Mouse (Mus musculus) heart, adult 11 months (tissue): Measurements from ENCODE around the gene Nectin4.

Experiments
- DNase-seq: peaks from one replicate; pipeline ENCODE4 v3.0.0; 2022

The Nectin4 gene

DNA sequence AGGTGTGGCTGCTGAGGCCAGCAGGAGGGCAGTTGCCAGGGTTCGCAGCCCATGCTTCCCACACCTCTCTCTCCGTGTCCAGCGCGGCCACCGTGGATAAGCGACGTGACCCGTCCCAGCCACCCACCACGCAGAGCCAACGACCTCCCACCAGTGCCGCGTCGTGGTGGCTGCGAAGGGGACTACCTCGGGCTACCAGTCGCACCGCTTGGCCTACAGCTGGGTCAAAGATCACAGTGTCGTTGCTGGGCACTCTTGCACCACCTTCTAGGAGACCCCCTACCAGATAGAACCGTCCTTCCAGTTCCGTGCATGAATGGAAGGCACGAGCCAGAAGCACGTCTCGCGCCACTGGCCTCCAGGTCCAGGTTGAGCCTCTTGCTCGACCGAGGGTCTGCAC is 9.6 kb upstream of the Nectin4 start:
- DNase-seq, result no peak

DNA sequence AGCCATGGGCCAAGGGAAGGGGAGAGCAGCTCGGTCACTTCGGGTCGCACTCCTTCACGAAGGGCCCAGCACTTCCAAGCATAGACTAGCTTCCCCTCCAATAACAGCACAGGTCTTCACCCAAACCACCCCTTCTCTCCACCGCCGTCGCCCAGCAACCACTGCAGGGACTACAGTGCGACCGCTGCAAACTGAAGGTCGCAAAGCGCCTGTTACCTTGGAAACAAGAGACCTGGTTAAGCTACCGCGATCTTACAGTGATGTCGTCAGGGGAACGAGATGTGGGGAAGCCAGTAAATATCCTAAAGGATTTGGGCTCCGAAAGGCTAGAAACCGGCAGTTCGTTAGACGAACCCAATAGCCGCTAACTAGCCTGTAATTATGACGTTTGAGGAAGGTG is 9.2 kb upstream of the Nectin4 start, which contains the start of gene Klhdc9:
Gene Klhdc9, minus strand, starts transcription at position 143 of the 400 bp plus-strand sequence.
- peak; percentile 99 for DNase-seq

DNA sequence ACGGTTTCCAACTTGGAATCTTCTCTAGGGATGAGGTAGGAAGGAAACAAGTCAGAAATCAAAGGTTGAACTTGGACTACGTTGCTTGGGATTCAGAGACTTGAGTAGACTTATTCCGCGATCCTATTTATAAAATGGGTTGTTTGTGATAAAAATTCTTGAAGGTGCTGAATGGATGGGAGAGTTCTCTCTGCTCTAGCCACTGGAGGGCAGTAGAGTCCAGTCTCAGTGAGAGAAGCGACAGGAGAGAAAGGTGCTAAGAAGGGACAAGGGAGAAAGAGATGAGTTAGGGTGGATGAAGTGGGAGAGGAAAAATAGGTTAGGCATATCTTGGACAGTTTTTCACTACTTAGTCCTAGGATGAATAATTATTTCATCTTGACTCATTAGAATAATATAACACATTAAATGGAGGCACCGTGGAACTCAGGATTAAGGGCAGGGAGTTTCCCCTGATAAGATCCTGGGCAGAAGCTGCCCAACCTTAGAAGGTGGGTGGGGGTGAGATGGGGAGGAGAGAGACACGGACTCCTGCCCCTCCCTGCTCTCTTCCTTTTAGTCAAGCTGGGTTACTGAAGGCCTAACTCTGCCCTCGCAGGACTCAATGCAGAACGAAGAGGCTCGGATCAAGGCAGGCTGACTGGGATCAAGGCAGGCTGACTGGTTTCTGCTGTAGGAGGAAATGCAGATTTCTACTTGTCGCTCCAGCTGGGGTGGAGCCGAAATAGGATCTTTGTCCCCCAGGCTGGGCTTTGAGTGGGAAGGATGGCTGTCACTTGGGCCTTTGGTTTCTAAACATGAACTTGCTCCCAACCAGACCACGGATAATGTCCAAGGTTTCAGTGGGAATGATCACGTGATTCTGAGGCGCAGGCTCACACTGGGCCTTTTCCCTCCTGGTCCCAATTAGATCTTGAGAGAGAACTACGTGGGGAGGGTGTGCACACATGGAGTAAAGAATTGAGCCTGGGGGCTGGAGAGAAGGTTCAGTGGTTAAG is 8.5 kb upstream of the Nectin4 start:
- peak; percentile 93 for DNase-seq

DNA sequence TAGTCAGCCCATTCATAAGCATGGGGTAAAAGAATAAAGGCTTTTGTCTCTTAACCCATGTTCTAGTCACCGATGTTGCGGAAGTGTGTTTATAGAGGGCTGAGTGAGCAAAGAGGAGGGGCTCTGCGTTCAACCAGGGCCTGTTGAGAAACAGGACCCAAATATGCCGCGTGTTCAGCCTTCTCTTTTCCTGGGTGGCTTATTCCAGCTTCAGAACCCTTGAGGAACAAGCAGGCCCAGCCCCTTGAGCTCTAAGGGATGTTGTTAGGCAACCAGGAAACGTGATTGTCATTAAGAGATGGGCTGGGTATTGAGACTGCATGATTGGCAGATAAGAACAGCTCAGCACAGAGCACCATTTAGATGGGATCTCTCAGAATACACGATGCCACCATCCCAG is 4.0 kb upstream of the Nectin4 start:
- peak; percentile 94 for DNase-seq

DNA sequence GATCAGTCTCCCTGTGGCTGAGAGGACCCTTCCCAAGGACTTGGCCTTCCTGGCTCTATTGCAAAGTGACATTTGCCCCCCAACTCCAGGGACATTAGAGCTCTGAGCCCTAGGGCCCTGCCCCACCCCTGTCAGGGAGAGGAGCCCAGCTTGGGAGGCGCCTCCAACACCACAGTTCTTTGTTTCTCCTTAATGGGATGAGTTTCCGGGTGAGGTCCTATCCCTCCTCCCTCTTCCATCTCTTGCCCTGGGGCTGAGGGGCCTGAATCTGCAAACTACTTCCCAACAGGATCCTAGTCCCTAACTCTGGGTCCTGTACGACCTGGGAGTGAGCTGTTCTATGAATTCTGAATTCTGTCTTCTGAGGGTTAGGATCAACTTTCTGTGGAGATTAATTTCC is 3.0 kb downstream of the Nectin4 start:
- DNase-seq, result no peak

DNA sequence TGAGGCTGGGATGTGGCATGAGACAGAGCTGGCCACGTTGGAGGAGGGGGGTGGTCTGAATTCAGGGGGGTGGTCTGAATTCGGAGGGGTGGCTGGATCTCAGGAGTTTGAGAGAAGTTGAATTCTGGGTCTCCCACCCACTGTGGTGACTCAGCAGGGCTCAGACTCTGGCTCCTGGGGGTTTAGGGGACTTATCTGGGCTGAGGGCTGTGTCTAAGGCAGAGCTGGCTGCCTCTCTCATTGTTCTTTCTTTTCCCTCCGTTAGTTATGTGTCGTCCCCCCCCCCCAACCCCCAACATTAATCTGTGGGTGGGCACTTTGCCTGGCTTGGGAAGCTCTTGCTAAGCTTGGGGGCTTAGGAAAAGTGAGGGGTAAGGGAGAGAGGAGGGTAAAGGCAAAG is 4.0 kb downstream of the Nectin4 start:
- DNase-seq, result no peak

DNA sequence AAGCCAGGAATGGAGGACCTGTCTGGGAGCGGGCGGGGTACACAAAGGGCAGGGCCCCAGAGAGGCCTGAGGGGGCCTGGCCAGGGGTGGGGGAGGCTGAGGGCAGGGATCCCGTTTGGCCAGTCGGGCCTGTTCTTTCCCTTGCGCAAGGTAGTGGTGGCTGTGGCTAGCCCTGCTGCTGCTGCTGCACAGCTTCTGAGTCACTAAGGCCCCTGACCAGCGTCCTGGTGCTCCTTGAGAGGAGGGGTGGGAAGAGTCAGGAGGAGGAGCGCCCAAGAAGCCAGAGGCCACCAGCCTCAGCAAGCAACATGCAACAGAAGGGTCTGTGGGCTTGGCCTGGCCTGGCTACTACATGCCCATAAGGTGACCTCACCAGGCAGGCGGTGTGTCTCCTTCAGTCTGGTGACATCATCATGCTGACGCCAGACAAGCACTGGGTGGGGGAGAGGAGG is 5.8 kb downstream of the Nectin4 start:
- DNase-seq, result no peak

DNA sequence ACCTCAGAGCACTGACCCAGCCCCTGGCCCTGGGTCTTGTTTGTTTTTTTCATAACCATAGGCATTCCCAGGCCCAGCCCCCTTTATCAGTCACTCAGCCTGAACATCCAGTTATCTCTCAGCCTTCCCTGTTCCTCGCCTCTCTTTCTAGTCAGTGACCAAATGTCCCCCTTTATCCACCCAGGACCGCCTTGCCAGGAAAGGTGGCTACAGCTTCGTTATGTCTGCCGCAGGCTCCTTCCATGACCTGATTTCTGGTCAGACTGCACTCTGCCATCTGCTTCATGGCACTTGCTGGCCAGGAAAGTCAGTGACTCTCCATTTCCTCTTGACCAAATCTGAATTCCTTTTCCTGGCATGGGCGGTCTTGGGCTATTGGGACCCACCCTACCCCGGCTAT is 8.4 kb downstream of the Nectin4 start:
- DNase-seq, result no peak

DNA sequence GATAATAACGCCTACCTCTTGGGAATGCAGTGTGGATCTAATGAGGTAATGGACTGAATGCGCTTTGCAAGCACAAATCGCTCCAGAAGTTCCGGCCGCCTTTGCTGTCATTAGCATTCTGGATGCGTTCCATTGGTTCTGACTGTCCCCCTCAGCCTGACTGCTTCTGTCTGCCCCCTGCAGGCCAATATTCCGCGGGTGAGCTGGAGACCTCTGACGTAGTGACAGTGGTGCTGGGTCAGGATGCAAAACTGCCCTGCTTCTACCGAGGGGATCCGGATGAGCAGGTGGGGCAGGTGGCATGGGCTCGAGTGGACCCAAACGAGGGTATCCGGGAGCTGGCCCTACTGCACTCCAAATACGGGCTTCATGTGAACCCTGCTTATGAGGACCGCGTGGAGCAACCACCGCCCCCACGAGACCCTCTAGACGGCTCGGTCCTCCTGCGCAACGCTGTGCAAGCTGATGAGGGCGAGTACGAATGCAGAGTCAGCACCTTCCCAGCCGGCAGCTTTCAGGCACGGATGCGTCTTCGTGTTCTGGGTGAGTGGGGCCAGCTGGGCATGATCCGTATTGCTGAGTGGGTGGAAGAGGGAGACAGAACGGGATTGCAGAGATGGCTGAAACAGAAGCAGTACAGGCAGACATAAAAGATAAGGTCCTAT is 10.2 kb downstream of the Nectin4 start:
- DNase-seq, result peak; percentile 98

DNA sequence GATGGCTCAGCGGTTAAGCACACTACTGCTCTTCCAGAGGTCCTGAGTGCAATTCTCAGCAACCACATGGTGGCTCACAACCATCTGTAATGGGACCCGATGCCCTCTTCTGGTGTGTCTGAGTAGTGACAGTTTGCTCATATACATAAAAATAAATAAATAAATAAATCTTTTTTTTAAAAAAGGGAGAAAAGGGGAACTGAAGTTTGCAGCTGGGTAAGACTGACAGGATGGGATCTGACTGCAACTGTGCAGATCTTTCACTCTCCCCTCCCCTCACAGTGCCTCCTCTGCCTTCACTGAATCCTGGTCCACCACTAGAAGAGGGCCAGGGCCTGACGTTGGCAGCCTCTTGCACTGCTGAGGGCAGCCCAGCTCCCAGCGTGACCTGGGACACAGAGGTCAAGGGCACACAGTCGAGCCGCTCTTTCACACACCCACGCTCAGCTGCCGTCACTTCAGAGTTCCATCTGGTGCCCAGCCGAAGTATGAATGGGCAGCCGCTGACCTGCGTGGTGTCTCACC is 12.3 kb downstream of the Nectin4 start:
- peak; percentile 91 for DNase-seq

DNA sequence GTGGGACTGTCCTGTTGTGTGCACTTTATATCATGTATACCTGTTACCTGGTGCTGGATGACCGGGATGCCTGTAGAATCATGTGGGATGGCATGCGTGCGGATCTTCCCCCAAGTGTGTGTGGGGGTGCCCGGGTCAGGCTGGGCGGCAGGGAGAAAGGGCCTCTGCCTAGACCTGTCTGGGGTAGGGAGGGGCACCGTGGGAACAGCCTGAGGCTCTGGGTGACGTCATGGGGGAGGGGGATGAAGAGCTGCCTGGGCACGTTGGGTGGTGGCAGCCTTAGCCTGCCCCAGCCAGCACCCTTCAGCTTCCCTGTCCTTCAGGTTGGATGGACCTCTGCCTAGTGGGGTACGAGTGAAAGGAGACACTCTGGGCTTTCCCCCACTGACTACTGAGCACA is 14.5 kb downstream of the Nectin4 start:
- no peak for DNase-seq

DNA sequence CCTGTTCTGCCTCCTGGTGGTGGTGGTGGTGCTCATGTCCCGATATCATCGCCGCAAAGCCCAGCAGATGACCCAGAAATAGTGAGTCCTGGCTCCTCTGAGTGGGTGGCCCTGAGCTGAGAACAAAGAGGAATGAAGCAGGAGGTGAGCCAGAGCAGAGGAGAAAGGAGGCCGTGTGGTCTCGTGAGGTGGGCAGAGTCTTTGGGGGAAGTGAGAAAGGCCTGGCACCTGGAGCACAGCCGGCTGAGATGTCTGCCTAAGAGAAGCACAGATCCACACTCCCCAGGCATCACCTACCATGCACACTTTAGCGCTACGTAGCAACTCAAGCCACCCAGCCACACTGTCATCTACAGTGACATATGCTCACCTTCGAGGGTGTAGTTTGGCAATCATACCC is 15.3 kb downstream of the Nectin4 start:
- DNase-seq, result no peak

DNA sequence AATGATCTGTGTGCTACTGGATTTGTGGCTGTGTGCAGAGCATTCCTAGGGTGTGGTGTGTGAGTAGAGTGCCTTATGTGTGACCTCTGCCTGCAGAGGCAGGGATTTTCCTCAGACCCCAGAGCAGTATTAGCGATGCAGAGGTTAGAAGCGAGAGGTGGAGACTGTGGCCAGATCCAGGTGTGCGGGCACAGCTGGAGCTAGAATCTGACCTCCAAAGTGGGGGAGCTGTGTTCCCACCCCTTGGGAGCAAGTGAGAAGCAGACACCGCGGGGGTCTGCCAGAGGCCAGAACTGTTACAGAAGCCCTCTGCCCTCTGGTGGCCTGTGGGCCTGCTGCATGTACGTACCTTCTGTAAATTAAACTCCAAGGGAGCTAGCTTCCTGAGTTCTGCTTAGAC is 17.2 kb downstream of the Nectin4 start:
- no peak for DNase-seq

DNA sequence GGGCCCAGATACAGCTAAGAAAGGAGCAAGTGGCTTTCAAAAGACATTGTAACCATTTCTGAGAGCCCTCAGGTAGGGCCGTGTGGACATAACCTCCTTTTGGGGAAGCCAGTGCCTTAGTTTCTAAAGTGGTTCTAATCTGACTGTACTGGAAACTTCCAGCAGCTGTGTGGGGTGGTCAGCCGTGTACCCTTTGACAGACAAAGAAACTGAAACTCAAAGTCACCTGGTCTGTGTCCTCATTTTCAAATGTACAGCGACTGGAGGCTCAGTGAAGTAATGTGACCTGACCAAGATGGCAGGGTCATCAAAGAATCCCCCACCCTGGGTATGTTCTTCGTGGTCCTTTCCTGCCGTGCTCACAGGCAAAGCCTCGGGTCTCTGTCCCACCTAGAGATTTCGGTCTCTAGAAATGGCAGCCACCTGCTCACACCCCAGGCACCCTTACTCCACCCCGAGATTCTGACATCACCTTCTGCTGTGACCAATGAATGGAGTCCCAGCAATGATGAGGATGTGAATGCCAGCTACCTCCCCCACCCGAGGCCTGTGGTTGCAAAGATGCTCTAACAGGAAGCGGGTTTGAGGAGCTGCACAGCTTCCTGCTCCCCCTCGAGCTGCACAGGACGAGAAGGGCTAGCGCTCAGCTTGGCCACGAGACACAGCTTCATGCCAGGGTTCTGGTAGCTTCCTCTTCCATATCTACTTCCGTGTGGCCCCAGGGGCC is 18.6 kb downstream of the Nectin4 start, which contains the start of gene Arhgap30:
Gene Arhgap30, plus strand, starts transcription at position 579 of the 727 bp plus-strand sequence.
- DNase-seq, result peak; percentile 99

DNA sequence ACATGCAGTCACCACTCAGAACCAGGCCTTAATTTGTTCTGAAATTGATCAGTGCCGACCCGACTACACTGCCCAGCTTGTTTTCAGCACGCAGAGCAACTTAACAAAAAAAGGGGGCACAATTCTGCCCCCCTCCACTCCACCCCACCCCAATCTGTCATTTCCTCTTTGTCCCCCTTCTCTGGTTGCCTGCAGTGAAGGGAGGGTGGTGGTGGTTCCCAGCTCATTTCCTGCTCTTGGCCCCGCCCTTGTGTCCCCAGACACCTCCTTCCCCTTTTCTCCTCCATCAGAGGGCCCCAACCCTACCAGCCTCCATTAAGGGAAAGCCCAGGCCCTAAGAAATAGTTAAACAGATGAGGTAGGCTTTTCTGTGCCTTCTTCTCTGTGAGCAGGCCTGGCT is 20.2 kb downstream of the Nectin4 start:
- peak; percentile 98 for DNase-seq

DNA sequence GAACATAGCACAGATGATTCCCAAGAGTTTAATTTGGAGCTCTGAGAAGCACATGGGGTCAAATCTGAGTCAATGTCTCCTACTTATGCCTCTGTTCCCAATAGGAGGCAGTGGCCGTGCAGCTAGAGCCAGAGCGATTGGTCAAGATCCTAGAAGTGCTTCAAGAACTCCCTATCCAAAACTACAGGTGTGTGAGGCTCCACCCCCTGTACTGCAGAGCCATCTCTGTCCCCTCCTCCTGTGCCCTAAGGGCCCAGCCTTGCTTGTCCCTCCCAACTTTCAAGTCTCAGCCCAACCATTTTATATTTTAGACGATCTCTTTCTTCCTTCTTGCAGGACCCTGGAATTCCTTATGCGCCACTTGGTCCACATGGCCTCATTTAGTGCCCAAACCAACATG is 31.9 kb downstream of the Nectin4 start:
- DNase-seq, result no peak

DNA sequence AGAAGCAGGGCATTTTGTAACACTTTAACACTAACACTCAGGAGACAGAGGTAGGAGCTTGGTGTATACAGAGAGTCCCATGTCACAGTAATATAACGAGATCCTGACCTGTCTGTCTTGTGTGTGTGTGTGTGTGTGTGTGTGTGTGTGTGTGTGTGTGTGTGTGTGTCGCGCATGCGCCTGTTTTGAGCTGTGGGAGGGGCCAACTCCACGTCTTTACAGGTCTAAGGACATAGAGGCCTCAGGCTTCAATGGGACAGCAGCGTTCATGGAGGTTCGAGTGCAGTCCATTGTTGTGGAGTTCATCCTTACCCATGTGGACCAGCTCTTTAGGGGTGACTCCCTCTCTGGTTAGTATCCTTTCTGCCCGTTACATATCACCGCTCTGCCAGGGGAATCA is 33.1 kb downstream of the Nectin4 start:
- no peak for DNase-seq

DNA sequence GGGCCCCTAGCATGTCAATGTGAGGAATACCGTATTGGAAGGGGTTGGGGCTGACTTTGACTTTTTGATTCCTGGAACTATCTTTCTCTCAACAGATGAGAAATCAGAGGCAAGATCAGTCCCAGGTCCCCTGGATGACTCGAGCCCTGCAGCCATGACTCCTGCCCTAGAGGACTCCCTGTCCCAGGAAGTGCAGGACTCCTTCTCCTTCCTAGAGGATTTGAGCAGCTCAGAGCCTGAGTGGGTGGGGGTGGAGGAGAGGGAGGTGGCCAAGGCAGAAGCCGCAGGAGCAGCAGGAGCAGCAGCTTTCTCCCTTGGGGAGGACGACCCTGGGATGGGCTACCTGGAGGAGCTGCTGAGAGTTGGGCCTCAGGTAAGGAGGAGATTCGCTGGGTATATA is 37.4 kb downstream of the Nectin4 start:
- peak; percentile 91 for DNase-seq

DNA sequence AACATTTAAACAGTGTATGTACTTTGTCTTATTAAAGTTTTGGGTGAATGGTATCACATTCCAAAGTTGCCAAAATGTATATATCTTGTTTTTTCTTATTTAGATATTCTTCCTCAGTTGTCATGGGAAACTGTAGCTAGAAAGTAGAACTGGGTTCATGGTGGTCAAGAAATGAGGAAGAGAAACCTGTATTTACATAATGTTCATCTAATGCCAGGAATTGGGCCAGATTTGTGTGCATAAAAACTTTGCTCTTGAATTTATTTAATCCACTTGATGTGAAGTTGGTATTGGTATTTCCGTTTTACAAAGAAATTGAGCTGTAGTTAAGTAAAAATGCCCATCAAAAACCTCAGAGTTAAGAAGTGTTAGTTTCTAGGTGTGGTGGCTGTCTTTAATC is 40.3 kb downstream of the Nectin4 start:
- no peak for DNase-seq

DNA sequence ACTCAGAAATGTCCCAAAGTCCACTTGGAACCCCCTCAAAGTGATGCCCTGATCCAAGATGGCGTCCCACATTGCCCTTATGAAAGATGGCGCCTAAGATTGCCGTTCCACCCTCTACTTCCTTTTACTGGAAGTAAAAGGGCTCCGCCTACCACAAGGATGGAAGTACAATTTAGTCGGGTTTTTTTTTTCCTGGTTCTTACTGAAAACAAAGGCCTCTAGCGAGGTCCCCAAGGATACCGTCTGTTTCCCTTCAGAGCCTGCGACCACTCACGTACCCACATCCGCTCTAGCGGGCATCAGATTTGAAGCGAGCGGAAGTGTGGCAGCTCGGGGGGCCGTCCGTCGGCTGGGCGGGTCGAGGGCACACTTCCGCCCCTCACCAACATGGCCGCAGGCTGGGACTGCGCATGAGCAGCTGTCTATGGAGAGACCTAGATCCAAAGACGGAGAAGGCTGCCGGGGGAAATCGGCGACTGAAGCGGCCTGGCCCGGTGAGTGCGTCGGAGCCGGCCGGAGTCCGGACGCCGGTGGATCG is 41.1 kb downstream of the Nectin4 start, which contains the start of gene Usf1:
Gene Usf1, plus strand, starts transcription at position 367 of the 538 bp plus-strand sequence.
- peak; percentile 99 for DNase-seq

DNA sequence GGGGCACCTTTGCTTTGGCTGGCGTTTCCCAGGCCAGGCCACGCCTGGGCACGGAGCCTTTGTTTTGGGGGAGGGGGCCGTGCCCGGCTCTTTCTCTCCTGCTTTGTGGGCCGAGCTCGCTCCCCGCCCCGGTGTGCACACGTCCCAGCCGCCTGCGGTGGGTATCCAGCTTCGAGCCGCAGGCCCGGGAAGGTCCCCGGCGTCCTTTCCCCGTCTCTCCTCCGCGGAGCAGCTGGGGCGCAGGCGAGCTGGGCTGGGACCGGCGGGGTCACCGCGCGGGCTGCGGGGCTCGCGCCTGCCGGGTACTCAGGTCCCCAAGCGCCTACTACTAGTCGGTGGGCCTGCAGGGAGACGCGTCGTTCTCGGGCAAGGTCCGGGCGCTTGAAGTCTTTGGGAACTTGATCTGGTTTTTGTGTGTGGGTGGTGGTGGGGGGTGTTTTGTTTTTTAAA is 41.6 kb downstream of the Nectin4 start:
- no peak for DNase-seq

DNA sequence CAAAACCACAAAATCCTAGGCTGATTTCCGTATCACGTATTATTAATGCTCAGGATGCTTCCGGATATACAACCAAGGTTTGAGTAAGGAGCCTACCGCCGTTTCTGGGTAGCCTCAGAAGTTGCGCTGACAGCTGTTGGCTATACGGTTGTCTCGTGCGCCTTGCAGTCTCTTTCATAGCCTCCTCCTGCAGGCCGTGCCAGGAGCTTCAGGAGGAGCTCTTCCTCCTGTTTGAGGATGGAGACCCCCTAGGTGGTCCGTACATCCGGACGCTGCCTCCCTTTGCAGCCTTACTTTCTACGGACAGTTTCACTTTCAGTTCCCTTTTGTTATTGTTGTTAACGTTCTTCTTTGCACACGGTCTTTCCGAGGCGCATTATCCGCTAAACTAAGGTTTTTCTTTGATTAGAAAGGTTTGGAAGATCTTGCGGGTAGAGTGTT is 42.1 kb downstream of the Nectin4 start:
- DNase-seq, result peak; percentile 94
